8 mouse cellular contexts compared by ENCODE assay signal in genomic region chr8:88521541-88522414, GRCm38 (mm10). TPM values are rescaled to one million over a fixed set of nuclear protein-coding genes. Genes with fewer than 3 reads are reported as not detected.
DNase-seq lines count a peak whose midpoint lies in the region; ATAC-seq lines count a peak whose summit lies in the region.

No protein-coding gene starts in this region.

- peaks cover 33% of the 10 kb centered on the region for H3K27me3 ChIP-seq in heart, embryonic 12.5 days (replicated peaks)
- peaks cover 17% of the 10 kb centered on the region; the same call in 1 of the 2 replicates for H3K27me3 ChIP-seq in limb, embryonic 15.5 days
- no peaks in the 10 kb centered on the region for H3K27me3 ChIP-seq in neural tube, embryonic 11.5 days (ENCODE audit: control insufficient read depth, insufficient read depth, low read length)

- no peak; the same call in 1 of the 2 replicates for ATAC-seq in heart, embryonic 12.5 days (ENCODE audit: insufficient number of reproducible peaks, low FRiP score)
- peak; percentile 49; the same call in 1 of the 2 replicates for ATAC-seq in limb, embryonic 15.5 days (ENCODE audit: insufficient number of reproducible peaks, low FRiP score, low TSS enrichment, low read depth)
- peak; percentile 42 for ATAC-seq in neural tube, embryonic 11.5 days (ENCODE audit: insufficient read depth, low FRiP score, low TSS enrichment)

- peak overlapping the region; percentile 81 for H3K4me3 ChIP-seq in heart, embryonic 12.5 days
- peak overlapping the region; percentile 84 for H3K4me3 ChIP-seq in limb, embryonic 15.5 days
- peak overlapping the region; percentile 86 for H3K4me3 ChIP-seq in neural tube, embryonic 11.5 days (ENCODE audit: low read depth, low read length)

- H3K27ac ChIP-seq in heart, embryonic 12.5 days (ENCODE audit: poor library complexity, severe bottlenecking) = peak overlapping the region; percentile 65
- H3K27ac ChIP-seq in limb, embryonic 15.5 days = peak overlapping the region; percentile 89
- H3K27ac ChIP-seq in neural tube, embryonic 11.5 days (ENCODE audit: low read depth, low read length) = peak overlapping the region; percentile 49; the same call in 1 of the 2 replicates

- peak overlapping the region; percentile 96 for H3K4me2 ChIP-seq in heart, embryonic 12.5 days
- peak overlapping the region; percentile 91 for H3K4me2 ChIP-seq in limb, embryonic 15.5 days
- H3K4me2 ChIP-seq in neural tube, embryonic 11.5 days (ENCODE audit: low read depth) = peak overlapping the region; percentile 96

- peak overlapping the region; percentile 87 for H3K9ac ChIP-seq in heart, embryonic 12.5 days
- peak overlapping the region; percentile 77 for H3K9ac ChIP-seq in limb, embryonic 15.5 days
- peak overlapping the region; percentile 90 for H3K9ac ChIP-seq in neural tube, embryonic 11.5 days (ENCODE audit: low read length)

- no peaks in the 10 kb centered on the region for H3K36me3 ChIP-seq in heart, embryonic 12.5 days
- no peaks in the 10 kb centered on the region for H3K36me3 ChIP-seq in limb, embryonic 15.5 days
- H3K36me3 ChIP-seq in neural tube, embryonic 11.5 days (ENCODE audit: control insufficient read depth, insufficient read depth, low read length) = no peaks in the 10 kb centered on the region

- H3K4me1 ChIP-seq in heart, embryonic 12.5 days (replicated peaks) = peaks cover 50% of the 10 kb centered on the region
- H3K4me1 ChIP-seq in limb, embryonic 15.5 days = peaks cover 60% of the 10 kb centered on the region
- H3K4me1 ChIP-seq in neural tube, embryonic 11.5 days (ENCODE audit: control insufficient read depth, insufficient read depth, low read length) = peaks cover 26% of the 10 kb centered on the region

- no peaks in the 10 kb centered on the region for H3K9me3 ChIP-seq in heart, embryonic 12.5 days (replicated peaks)
- H3K9me3 ChIP-seq in limb, embryonic 15.5 days = no peaks in the 10 kb centered on the region
- no peaks in the 10 kb centered on the region for H3K9me3 ChIP-seq in neural tube, embryonic 11.5 days (ENCODE audit: control insufficient read depth, low read length)

- DNase-seq in adrenal gland, postnatal 10 days = peak; percentile 34
- no peak for DNase-seq in adrenal gland, adult 8-10 months
- DNase-seq in right cerebral cortex, postnatal 10 days (ENCODE audit: low spot score in 2 of 2) = peak; percentile 35 to 43
- DNase-seq in right cerebral cortex, postnatal 36 days (ENCODE audit: low spot score in 2 of 2) = no peak
- peak; percentile 36 for DNase-seq in neural tube, embryonic 11.5 days (ENCODE audit: low spot score)
- DNase-seq in retina, embryonic 14.5 days (ENCODE audit: low spot score) = no peak

- under 1% methylated on average over 59 of the region's 65 CpGs for WGBS in heart, embryonic 12.5 days
- WGBS in limb, embryonic 15.5 days = under 1% methylated on average over 63 of the region's 65 CpGs
- WGBS in neural tube, embryonic 11.5 days = under 1% methylated on average over 55 of the region's 65 CpGs

RNA-seq across cellular contexts. Expression of gene Nkd1, which starts 0.6 kb away (rescaled TPM):
- 10 to 100 TPM; 35.3 to 40.0 TPM for total RNA-seq in adrenal gland, postnatal 10 days (2021)
- 10 to 100 TPM; 38.0 to 56.5 (median 46.5) TPM for total RNA-seq in adrenal gland, adult 8-10 months (2022)
- polyA plus RNA-seq in heart, embryonic 12.5 days (2016; fragmentation: Nextera tagmentation; extraction: Ambion mirVana) = 26.5 and 27.7 TPM in 2 replicates
- polyA plus RNA-seq in limb, embryonic 15.5 days (2015; fragmentation: Nextera tagmentation; extraction: Ambion mirVana) = 63.5 and 67.2 TPM in 2 replicates
- polyA plus RNA-seq in neural tube, embryonic 11.5 days (2014; fragmentation: Nextera tagmentation; extraction: Ambion mirVana) = 64.7 and 68.7 TPM in 2 replicates

Comparison
In these comparisons a context has a peak if more than half of its experiments do, and no peak if none do; other contexts are left out.
1. DNase-seq: peak in adrenal gland, postnatal 10 days (single experiment), right cerebral cortex, postnatal 10 days (2 of 2) and neural tube, embryonic 11.5 days (single experiment); none in adrenal gland, adult 8-10 months (single experiment), right cerebral cortex, postnatal 36 days (0 of 2) and retina, embryonic 14.5 days (single experiment).
2. Peak in every context shown above with its lines, with median percentiles within 50 percentile points of each other: H3K27ac ChIP-seq, H3K4me2 ChIP-seq, H3K4me3 ChIP-seq and H3K9ac ChIP-seq.